In the genomic region with DNA sequence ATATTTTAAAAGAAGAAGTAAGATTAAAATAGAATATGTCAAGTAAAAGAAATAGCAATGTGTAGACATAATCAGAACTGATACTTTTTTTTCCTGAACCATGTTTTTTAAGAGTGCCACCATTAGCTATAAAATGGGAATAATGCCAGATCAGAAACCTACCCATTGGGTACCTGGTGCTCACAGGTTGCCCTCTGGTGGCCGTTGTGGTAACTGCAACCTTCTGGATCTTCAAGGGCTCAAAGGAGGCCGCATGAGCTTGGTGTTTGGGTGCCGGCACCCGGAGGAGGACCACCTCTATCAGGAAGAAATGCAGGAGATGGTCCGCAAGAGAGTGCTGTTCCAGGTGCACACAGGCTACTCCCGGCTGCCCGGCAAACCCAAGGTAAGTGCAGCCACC, we compare ENCODE assay signal across 9 mouse cellular contexts. TPM values are rescaled to one million over a fixed set of nuclear protein-coding genes. Genes with fewer than 3 reads are reported as not detected.
DNase-seq lines count a peak whose midpoint lies in the region; ATAC-seq and TF ChIP-seq lines count a peak whose summit lies in the region.
"Had no signal": no experiment of that assay in that cellular context is flagged by ENCODE, and none has a peak within 500 bp of the region (broad histone marks: within the 10 kb centered on the region; RNA-seq: fewer than 3 reads in every experiment).

No protein-coding gene starts in this region.

- peak; percentile 64 for ATAC-seq in common myeloid progenitor, adult 5-6 weeks (replicated peaks; ENCODE audit: low read depth, poor library complexity, severe bottlenecking)
- peak; percentile 73; the same call in 1 of the 2 replicates for ATAC-seq in monocyte, adult 5-6 weeks (replicated peaks; ENCODE audit: insufficient number of reproducible peaks, low FRiP score, low TSS enrichment, poor library complexity, severe bottlenecking)
- no peak for ATAC-seq in stomach, postnatal 0 days (ENCODE audit: low FRiP score, low TSS enrichment)

- peaks cover 16% of the 10 kb centered on the region for H3K4me1 ChIP-seq in heart, embryonic 10.5 days
- no peaks in the 10 kb centered on the region for H3K4me1 ChIP-seq in stomach, postnatal 0 days (replicated peaks; ENCODE audit: control insufficient read depth, insufficient read depth)

- no peak for TF ChIP-seq EP300 in stomach, postnatal 0 days (optimal IDR thresholded peaks at IDR 0.05)

- no peak overlapping the region for H3K4me2 ChIP-seq in stomach, postnatal 0 days (replicated peaks; ENCODE audit: low read depth)

- no peak overlapping the region for H3K9ac ChIP-seq in stomach, postnatal 0 days (ENCODE audit: low read length)

- no peaks in the 10 kb centered on the region for H3K36me3 ChIP-seq in heart, embryonic 10.5 days
- H3K36me3 ChIP-seq in stomach, postnatal 0 days (ENCODE audit: control insufficient read depth, insufficient read depth, low read length) = no peaks in the 10 kb centered on the region

- no peak overlapping the region for H3K4me3 ChIP-seq in heart, embryonic 10.5 days
- no peak overlapping the region for H3K4me3 ChIP-seq in stomach, postnatal 0 days (ENCODE audit: low read depth, low read length)
- H3K4me3 ChIP-seq: myocyte had no signal

- peak; percentile 97 for DNase-seq in heart, adult 11 months
- DNase-seq in heart, embryonic 10.5 days (ENCODE audit: low spot score) = no peak
- DNase-seq in adrenal gland, adult (ENCODE audit: inconsistent age in 2 of 2, low spot score in 1 of 2) = peak; percentile 75 to 94
- peak; percentile 77 for DNase-seq in heart, adult 8-10 months (ENCODE audit: low spot score)
- peak; percentile 83 to 93 for DNase-seq in left cerebral cortex, adult 18-20 months (ENCODE audit: low spot score in 2 of 2)
- DNase-seq in stomach, postnatal 0 days (ENCODE audit: low spot score) = peak; percentile 76

- H3K27me3 ChIP-seq in heart, embryonic 10.5 days (ENCODE audit: insufficient read depth, poor library complexity, severe bottlenecking) = peaks cover 61% of the 10 kb centered on the region
- H3K27me3 ChIP-seq in stomach, postnatal 0 days (ENCODE audit: control insufficient read depth, insufficient read depth, low read length) = no peaks in the 10 kb centered on the region

- WGBS in heart, embryonic 10.5 days = 18% methylated on average over 7 of the region's 7 CpGs
- WGBS in stomach, postnatal 0 days = 13% methylated on average over 7 of the region's 7 CpGs

- H3K27ac ChIP-seq in heart, embryonic 10.5 days = no peak overlapping the region
- no peak overlapping the region for H3K27ac ChIP-seq in stomach, postnatal 0 days (replicated peaks)

- no peaks in the 10 kb centered on the region for H3K9me3 ChIP-seq in heart, embryonic 10.5 days
- H3K9me3 ChIP-seq in stomach, postnatal 0 days (ENCODE audit: control insufficient read depth, low read length) = no peaks in the 10 kb centered on the region

- peak; percentile 93 for TF ChIP-seq CTCF in stomach, postnatal 0 days (IDR thresholded peaks at IDR 0.05; ENCODE audit: low read depth)

RNA-seq across cellular contexts. Expression of a gene that starts 28.5 kb away (rescaled TPM):
- 11.6 and 29.8 TPM in 2 replicates for polyA plus RNA-seq in heart, embryonic 10.5 days (2016; fragmentation: Nextera tagmentation; extraction: Ambion mirVana)
- total RNA-seq in common myeloid progenitor, adult 5-6 weeks (2017) = 146 and 172 TPM in 2 replicates
- total RNA-seq in heart, adult 8-10 months (2022) = 10 to 100 TPM; 15.9 to 19.3 (median 17.1) TPM
- 1 to 10 TPM; 4.6 to 5.1 TPM for total RNA-seq in left cerebral cortex, adult 18-20 months (2021)
- total RNA-seq in monocyte, adult 5-6 weeks (2017) = 23.7 to 36.3 TPM (median 30.3 TPM) in 3 replicates
- polyA plus RNA-seq in stomach, postnatal 0 days (2015; fragmentation: Nextera tagmentation; extraction: Ambion mirVana) = 412 and 435 TPM in 2 replicates

RNA-seq across cellular contexts. Expression of a gene that starts 35.7 kb away (rescaled TPM):
- 0.15 and 0.44 TPM in 2 replicates for polyA plus RNA-seq in heart, embryonic 10.5 days (2016; fragmentation: Nextera tagmentation; extraction: Ambion mirVana)
- total RNA-seq in common myeloid progenitor, adult 5-6 weeks (2017) = not detected in 2 replicates
- total RNA-seq in heart, adult 8-10 months (2022) = 1 to 10 TPM; 4.1 to 6.9 (median 4.3) TPM
- under 1 TPM; 0.19 to 0.33 TPM for total RNA-seq in left cerebral cortex, adult 18-20 months (2021)
- total RNA-seq in monocyte, adult 5-6 weeks (2017) = not detected in 3 replicates
- polyA plus RNA-seq in stomach, postnatal 0 days (2015; fragmentation: Nextera tagmentation; extraction: Ambion mirVana) = 0.27 TPM in 2 replicates
